Mouse (Mus musculus) myocyte (in vitro differentiated cells): ENCODE measurements around the gene Pdcd11. TPM values are rescaled to one million over a fixed set of nuclear protein-coding genes. Genes with fewer than 3 reads are reported as not detected.

Experiments used
- H3K27me3 ChIP-seq: one replicate; pipeline ENCODE4 v1.6.1; 2011; ENCODE audit not compliant: control insufficient read depth, insufficient read depth, insufficient read length
- H3K36me3 ChIP-seq: one replicate; pipeline ENCODE4 v1.6.1; 2011; ENCODE audit not compliant: control insufficient read depth, insufficient read depth
- H3K4me2 ChIP-seq: one replicate; pipeline ENCODE4 v1.6.1; 2011; ENCODE audit warnings: low read depth, control low read depth
- H3K4me3 ChIP-seq: one replicate; pipeline ENCODE4 v1.5.1; 2011; ENCODE audit warnings: mild to moderate bottlenecking, control low read depth, moderate library complexity
- H3K79me2 ChIP-seq: one replicate; pipeline ENCODE4 v1.6.1; 2011; ENCODE audit not compliant: control insufficient read depth, insufficient read depth
- H3ac ChIP-seq: one replicate; pipeline ENCODE4 v1.6.1; 2011; ENCODE audit not compliant: control insufficient read depth, insufficient read length
- CEBPB ChIP-seq: IDR thresholded peaks from 2 replicates; pipeline ENCODE4 v1.6.1; 2011; ENCODE audit warnings: mild to moderate bottlenecking, moderate library complexity; ENCODE audit not compliant: poor library complexity, insufficient read depth, severe bottlenecking
- E2F4 ChIP-seq: IDR thresholded peaks from one replicate; pipeline ENCODE4 v1.6.1; 2011; ENCODE audit warnings: mild to moderate bottlenecking, control low read depth, moderate library complexity; ENCODE audit not compliant: insufficient read depth
- MAX ChIP-seq: IDR thresholded peaks from one replicate; pipeline ENCODE4 v1.6.1; 2011; ENCODE audit warnings: low read depth, mild to moderate bottlenecking, control low read depth
- MYOD1 ChIP-seq, 3 experiments: IDR thresholded peaks; one replicate each; pipeline ENCODE4 v1.6.1; 2011; ENCODE audit warnings: control low read depth in 2 of 3, low read depth in 2 of 3, mild to moderate bottlenecking in 2 of 3, moderate library complexity in 1 of 3; ENCODE audit not compliant: insufficient read length in 2 of 3, control insufficient read depth in 1 of 3
- MYOG ChIP-seq, 3 experiments: IDR thresholded peaks; one replicate each; pipeline ENCODE4 v1.6.1; 2011; ENCODE audit warnings: control low read depth in 2 of 3, low read depth in 2 of 3, mild to moderate bottlenecking in 2 of 3; ENCODE audit not compliant: insufficient read length in 2 of 3, control insufficient read depth in 1 of 3, insufficient read depth in 1 of 3
- POLR2A ChIP-seq: IDR thresholded peaks from one replicate; pipeline ENCODE4 v1.6.1; 2011; ENCODE audit warnings: low read depth, mild to moderate bottlenecking, control low read depth, moderate library complexity; ENCODE audit not compliant: insufficient read length
- POLR2AphosphoS2 ChIP-seq: IDR thresholded peaks from one replicate; pipeline ENCODE4 v1.6.1; 2011; ENCODE audit warnings: low read depth, control low read depth; ENCODE audit not compliant: insufficient read length
- REST ChIP-seq: IDR thresholded peaks from one replicate; pipeline ENCODE4 v1.6.1; 2011; ENCODE audit warnings: mild to moderate bottlenecking, control low read depth, moderate library complexity; ENCODE audit not compliant: insufficient read depth, insufficient read length
- SRF ChIP-seq: IDR thresholded peaks from one replicate; pipeline ENCODE4 v1.6.1; 2011; ENCODE audit warnings: low read depth; ENCODE audit not compliant: control insufficient read depth, insufficient read length
- TCF12 ChIP-seq: IDR thresholded peaks from one replicate; pipeline ENCODE4 v1.6.1; 2011; ENCODE audit warnings: mild to moderate bottlenecking, control low read depth; ENCODE audit not compliant: poor library complexity, insufficient read depth, severe bottlenecking
- TCF3 ChIP-seq: IDR thresholded peaks from one replicate; pipeline ENCODE4 v1.6.1; 2011; ENCODE audit warnings: low read depth, control low read depth; ENCODE audit not compliant: insufficient read length
- USF1 ChIP-seq: IDR thresholded peaks from one replicate; pipeline ENCODE4 v1.6.1; 2011; ENCODE audit warnings: low read depth, mild to moderate bottlenecking, control low read depth, moderate library complexity
- polyA plus RNA-seq: library from polyadenylated mRNA; unstranded; fragments of >200 nt; fragmentation: generic; extraction: Trizol; gene quantifications from one replicate; pipeline ENCODE4 v1.2.1, GENCODE M21; 2012; ENCODE audit warnings: missing spikeins

Gene Pdcd11
- polyA plus RNA-seq, 1 experiment, result 16.1 TPM

- peaks cover 10% of the 10 kb centered on the region for H3K79me2 ChIP-seq
- H3K27me3 ChIP-seq, result no peaks in the 10 kb centered on the region
- peak overlapping the region; percentile 47 for H3ac ChIP-seq
- no peak for TF ChIP-seq TCF3
- TF ChIP-seq E2F4, result no peak
- no peak for TF ChIP-seq POLR2A
- TF ChIP-seq SRF, result no peak
- no peak for TF ChIP-seq POLR2AphosphoS2
- no peak for TF ChIP-seq REST
- no peak for TF ChIP-seq TCF12
- TF ChIP-seq MYOG (IDR thresholded peaks at IDR 0.05; ENCODE audit: control insufficient read depth in 1 of 3, insufficient read depth in 1 of 3, insufficient read length in 2 of 3, low read depth in 2 of 3), result no peak
- no peak for TF ChIP-seq CEBPB
- TF ChIP-seq MAX, result no peak
- no peak for TF ChIP-seq MYOD1 (IDR thresholded peaks at IDR 0.05; ENCODE audit: control insufficient read depth in 1 of 3, insufficient read length in 2 of 3, low read depth in 2 of 3)
- no peak for TF ChIP-seq USF1
- peak overlapping the region; percentile 50 for H3K4me3 ChIP-seq
- H3K36me3 ChIP-seq, result no peaks in the 10 kb centered on the region
- peak overlapping the region; percentile 94 for H3K4me2 ChIP-seq
These were observed 40.7 kb upstream of the Pdcd11 start for GRCm38 (mm10) chr19:47049840-47050239.

GRCm38 (mm10) chr19:47050271-47051032, 40.1 kb upstream of the Pdcd11 start, which contains the start of gene Pcgf6:
Gene Pcgf6 (minus strand): TSS chr19:47050906.
- Histone ChIP-seq H3K27me3 (no peaks in the 10 kb centered on the region), H3ac (peak within 1 kb of the TSS; percentile 47), H3K79me2 (peaks cover 10% of the 10 kb centered on the region), H3K36me3 (no peaks in the 10 kb centered on the region), H3K4me2 (peak within 1 kb of the TSS; percentile 94), H3K4me3 (peak within 1 kb of the TSS; percentile 50)
- no peak for TF ChIP-seq MYOG (IDR thresholded peaks at IDR 0.05; ENCODE audit: control insufficient read depth in 1 of 3, insufficient read depth in 1 of 3, insufficient read length in 2 of 3, low read depth in 2 of 3)
- peak; percentile 80 for TF ChIP-seq POLR2AphosphoS2
- TF ChIP-seq MYOD1 (IDR thresholded peaks at IDR 0.05; ENCODE audit: control insufficient read depth in 1 of 3, insufficient read length in 2 of 3, low read depth in 2 of 3), result no peak
- TF ChIP-seq REST, result no peak
- TF ChIP-seq CEBPB, result no peak
- peak; percentile 4 for TF ChIP-seq USF1
- peak; percentile 81 for TF ChIP-seq POLR2A
- TF ChIP-seq MAX, result no peak

DNA sequence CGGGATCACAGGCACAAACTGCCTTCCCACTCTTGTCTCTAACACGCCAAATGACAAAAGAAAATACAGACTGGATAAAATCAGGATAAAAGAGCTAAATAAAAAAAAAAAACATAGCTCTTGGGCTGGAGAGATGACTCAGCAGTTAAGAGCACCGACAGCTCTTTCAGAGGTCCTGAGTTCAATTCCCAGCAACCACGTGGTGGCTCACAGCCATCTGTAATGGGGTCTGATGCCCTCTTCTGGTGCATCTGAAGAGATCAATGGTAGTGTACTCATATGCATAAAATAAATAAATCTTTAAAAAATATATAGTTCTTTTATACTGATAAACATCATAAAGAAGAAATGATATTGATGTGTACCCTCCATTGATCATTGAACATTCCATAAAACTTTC, 37.6 kb upstream of the Pdcd11 start:
- Histone ChIP-seq H3K4me2 (no peak overlapping the region), H3K79me2 (peaks cover 10% of the 10 kb centered on the region), H3ac (no peak overlapping the region), H3K4me3 (no peak overlapping the region), H3K36me3 (no peaks in the 10 kb centered on the region), H3K27me3 (no peaks in the 10 kb centered on the region)
- TF ChIP-seq POLR2AphosphoS2 (no peak), REST (no peak), TCF12 (no peak), CEBPB (no peak), TCF3 (no peak), POLR2A (no peak), USF1 (no peak), MYOD1 (IDR thresholded peaks at IDR 0.05; ENCODE audit: control insufficient read depth in 1 of 3, insufficient read length in 2 of 3, low read depth in 2 of 3) (no peak), SRF (no peak), E2F4 (no peak), MAX (no peak), MYOG (IDR thresholded peaks at IDR 0.05; ENCODE audit: control insufficient read depth in 1 of 3, insufficient read depth in 1 of 3, insufficient read length in 2 of 3, low read depth in 2 of 3) (no peak)

DNA sequence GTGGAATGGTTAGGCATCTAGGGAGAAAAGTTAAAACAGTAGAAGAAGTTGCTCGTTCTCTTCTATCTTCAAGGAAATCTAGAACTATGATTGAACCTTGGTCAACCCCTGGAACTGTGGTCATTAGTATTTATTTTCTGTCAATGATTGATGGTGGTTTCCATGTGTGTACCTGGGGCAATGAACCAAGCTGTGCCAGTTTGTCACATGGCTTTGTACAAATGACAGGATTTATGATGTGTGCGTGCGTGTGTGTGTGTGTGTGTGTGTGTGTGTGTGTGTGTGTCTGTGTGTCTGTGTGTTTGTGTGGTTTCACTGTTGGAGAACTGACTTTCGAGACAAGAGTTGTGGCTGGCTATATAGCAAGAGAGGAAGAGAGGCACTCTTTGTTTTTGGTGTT, 37.1 kb upstream of the Pdcd11 start:
- Histone ChIP-seq H3K79me2 (peaks cover 10% of the 10 kb centered on the region), H3K4me3 (no peak overlapping the region), H3K4me2 (no peak overlapping the region), H3K27me3 (no peaks in the 10 kb centered on the region), H3K36me3 (no peaks in the 10 kb centered on the region), H3ac (no peak overlapping the region)
- TF ChIP-seq MYOD1 (IDR thresholded peaks at IDR 0.05; ENCODE audit: control insufficient read depth in 1 of 3, insufficient read length in 2 of 3, low read depth in 2 of 3) (no peak), SRF (no peak), USF1 (no peak), MYOG (IDR thresholded peaks at IDR 0.05; ENCODE audit: control insufficient read depth in 1 of 3, insufficient read depth in 1 of 3, insufficient read length in 2 of 3, low read depth in 2 of 3) (no peak), REST (no peak), TCF12 (no peak)

DNA sequence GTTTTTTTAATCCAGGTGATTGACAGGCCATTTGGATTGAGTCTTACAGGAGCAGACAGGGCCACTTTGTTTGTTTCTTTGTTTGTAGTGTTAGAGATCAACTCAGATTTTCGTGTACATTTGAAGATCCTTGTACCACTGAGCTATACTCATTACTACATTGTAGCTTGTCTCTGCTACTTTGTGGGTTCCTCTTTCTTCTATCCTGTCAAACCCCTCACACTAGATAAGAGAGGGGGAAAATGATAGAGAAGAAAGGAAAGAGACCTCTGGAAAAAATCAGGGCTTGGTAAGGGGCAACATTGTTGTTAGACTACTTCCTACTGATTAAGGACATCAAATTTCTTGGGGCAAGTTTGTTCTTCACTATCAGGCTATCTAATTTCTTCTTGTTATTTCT, 32.9 kb upstream of the Pdcd11 start:
- Histone ChIP-seq H3ac (no peak overlapping the region), H3K4me3 (no peak overlapping the region), H3K27me3 (no peaks in the 10 kb centered on the region), H3K4me2 (no peak overlapping the region), H3K36me3 (no peaks in the 10 kb centered on the region), H3K79me2 (no peaks in the 10 kb centered on the region)
- TF ChIP-seq E2F4 (no peak), REST (no peak), USF1 (no peak), TCF12 (no peak), CEBPB (no peak), SRF (no peak), MYOD1 (IDR thresholded peaks at IDR 0.05; ENCODE audit: control insufficient read depth in 1 of 3, insufficient read length in 2 of 3, low read depth in 2 of 3) (no peak), POLR2AphosphoS2 (no peak), TCF3 (no peak), MYOG (IDR thresholded peaks at IDR 0.05; ENCODE audit: control insufficient read depth in 1 of 3, insufficient read depth in 1 of 3, insufficient read length in 2 of 3, low read depth in 2 of 3) (no peak), MAX (no peak), POLR2A (no peak)
